9 mouse cellular contexts compared by ENCODE assay signal in the genomic region with DNA sequence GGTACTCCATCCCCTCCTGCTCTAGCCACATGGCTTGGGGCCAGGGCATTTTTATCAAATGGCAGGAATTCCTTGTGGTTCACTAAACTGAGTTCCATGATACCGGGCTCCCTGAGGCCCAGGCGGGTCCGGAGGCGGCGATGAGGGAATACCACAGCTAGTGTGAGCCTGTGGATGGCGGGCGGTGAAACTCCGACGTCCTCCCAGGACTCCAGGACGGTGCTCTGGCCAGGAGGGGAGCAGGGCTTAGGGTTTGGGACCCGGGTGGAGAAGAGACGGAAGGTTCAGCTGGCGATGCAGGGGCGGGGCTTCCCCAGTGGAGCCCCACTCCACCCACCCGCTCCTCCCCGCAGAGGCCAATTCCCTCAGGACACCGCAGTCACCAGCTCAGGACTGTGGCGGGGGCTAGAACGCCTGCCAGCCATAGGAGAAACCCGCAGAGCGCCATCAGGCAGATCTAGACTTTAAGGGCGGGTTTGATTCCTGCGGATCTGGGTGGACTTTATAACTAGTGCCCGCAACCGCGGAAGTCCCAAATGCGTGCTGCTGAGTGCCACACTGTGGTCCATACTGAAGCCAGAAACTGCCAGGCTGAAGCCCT. TPM values are rescaled to one million over a fixed set of nuclear protein-coding genes. Genes with fewer than 3 reads are reported as not detected.
DNase-seq lines count a peak whose midpoint lies in the region; ATAC-seq and TF ChIP-seq lines count a peak whose summit lies in the region.
"Had no signal": no experiment of that assay in that cellular context is flagged by ENCODE, and none has a peak within 500 bp of the region (broad histone marks: within the 10 kb centered on the region; RNA-seq: fewer than 3 reads in every experiment).

No protein-coding gene starts in this region.

- no peak overlapping the region for H3K27ac ChIP-seq in gastrocnemius, adult 2 months
- no peak overlapping the region for H3K27ac ChIP-seq in ES-E14 (ENCODE audit: insufficient read depth, low read depth, low read length, poor library complexity, severe bottlenecking)
- H3K27ac ChIP-seq in heart, embryonic 14.5 days (replicated peaks in 1 of 2; ENCODE audit: control insufficient read depth in 1 of 2, insufficient read depth in 1 of 2, low read depth in 2 of 2, low read length in 2 of 2) = no peak overlapping the region
- H3K27ac ChIP-seq in limb, embryonic 15.5 days = no peak overlapping the region
- no peak overlapping the region for H3K27ac ChIP-seq in neural tube, embryonic 15.5 days (replicated peaks)

- 2% methylated on average over 27 of the region's 27 CpGs for WGBS in heart, embryonic 14.5 days
- 3% methylated on average over 27 of the region's 27 CpGs for WGBS in limb, embryonic 15.5 days
- WGBS in neural tube, embryonic 15.5 days = 3% methylated on average over 27 of the region's 27 CpGs

- H3K9me3 ChIP-seq in ES-E14 (ENCODE audit: control insufficient read depth, insufficient read depth, low read depth, low read length) = no peaks in the 10 kb centered on the region
- H3K9me3 ChIP-seq in heart, embryonic 14.5 days (ENCODE audit: control insufficient read depth, low read length) = no peaks in the 10 kb centered on the region
- H3K9me3 ChIP-seq in limb, embryonic 15.5 days = no peaks in the 10 kb centered on the region
- no peaks in the 10 kb centered on the region for H3K9me3 ChIP-seq in neural tube, embryonic 15.5 days (replicated peaks)

- DNase-seq in gastrocnemius, adult 2 months = no peak
- DNase-seq in gastrocnemius, adult 18-20 months (ENCODE audit: low spot score) = no peak
- DNase-seq in ES-E14 (ENCODE audit: low read depth, low spot score) = no peak
- DNase-seq in cerebellum, postnatal 4 days (ENCODE audit: low spot score in 2 of 2) = no peak

- H3K27me3 ChIP-seq in heart, embryonic 14.5 days (ENCODE audit: control insufficient read depth, insufficient read depth, low read length) = peaks cover 41% of the 10 kb centered on the region
- peaks cover 50% of the 10 kb centered on the region for H3K27me3 ChIP-seq in limb, embryonic 15.5 days
- H3K27me3 ChIP-seq in neural tube, embryonic 15.5 days (replicated peaks) = peaks cover 39% of the 10 kb centered on the region

- in situ Hi-C loops in ES-E14 (cut with MboI; ENCODE audit: low sequenced_read_pairs in 2 of 2, unreplicated experiment in 2 of 2) = no loop called here

- peak; percentile 43; the same call in 1 of the 2 replicates for ATAC-seq in heart, embryonic 14.5 days (ENCODE audit: insufficient number of reproducible peaks, insufficient read depth, low FRiP score, low read depth)
- no peak for ATAC-seq in limb, embryonic 15.5 days (ENCODE audit: insufficient number of reproducible peaks, low FRiP score, low TSS enrichment, low read depth)
- ATAC-seq in neural tube, embryonic 15.5 days (ENCODE audit: low FRiP score) = peak; percentile 53; the same call in 1 of the 2 replicates
- ATAC-seq in erythroid progenitor cell, adult 5-6 weeks (replicated peaks; ENCODE audit: low FRiP score, poor library complexity, severe bottlenecking) = no peak

- TF ChIP-seq CTCF in gastrocnemius, adult 2 months (IDR thresholded peaks at IDR 0.05) = no peak

- H3K4me1 ChIP-seq in ES-E14 (ENCODE audit: control insufficient read depth in 2 of 2, insufficient read depth in 2 of 2, low read length in 2 of 2, poor library complexity in 1 of 2) = peaks cover 0 to 6% of the 10 kb centered on the region in 2 experiments; a peak in 1 of 4 replicates
- peaks cover 5 to 7% of the 10 kb centered on the region in 2 experiments; a peak in 2 of 4 replicates for H3K4me1 ChIP-seq in heart, embryonic 14.5 days (ENCODE audit: control insufficient read depth in 2 of 2, insufficient read depth in 2 of 2, low read length in 2 of 2)
- H3K4me1 ChIP-seq in limb, embryonic 15.5 days = peaks cover 13% of the 10 kb centered on the region
- H3K4me1 ChIP-seq in neural tube, embryonic 15.5 days = peaks cover 7% of the 10 kb centered on the region

- H3K36me3 ChIP-seq in ES-E14 (ENCODE audit: control insufficient read depth, insufficient read depth, low read length, poor library complexity, severe bottlenecking) = no peaks in the 10 kb centered on the region
- H3K36me3 ChIP-seq in heart, embryonic 14.5 days (ENCODE audit: control insufficient read depth, insufficient read depth, low read length) = no peaks in the 10 kb centered on the region
- H3K36me3 ChIP-seq in limb, embryonic 15.5 days = no peaks in the 10 kb centered on the region
- H3K36me3 ChIP-seq in neural tube, embryonic 15.5 days = no peaks in the 10 kb centered on the region

- intact Hi-C loops in gastrocnemius, adult 2 months (cut with DNase I) = no loop called here

- peak overlapping the region; percentile 60 for H3K4me3 ChIP-seq in gastrocnemius, adult 2 months
- peak overlapping the region; percentile 54 to 68 for H3K4me3 ChIP-seq in ES-E14 (ENCODE audit: insufficient read depth in 1 of 2, low read depth in 1 of 2, low read length in 2 of 2, poor library complexity in 1 of 2, severe bottlenecking in 1 of 2)
- H3K4me3 ChIP-seq in heart, embryonic 14.5 days (ENCODE audit: control insufficient read depth in 1 of 2, insufficient read depth in 1 of 2, low read depth in 1 of 2, low read length in 2 of 2) = peak overlapping the region; percentile 41 to 43
- H3K4me3 ChIP-seq in limb, embryonic 15.5 days = peak overlapping the region; percentile 27
- H3K4me3 ChIP-seq in neural tube, embryonic 15.5 days (replicated peaks) = peak overlapping the region; percentile 30

- peak overlapping the region; percentile 77 for H3K4me2 ChIP-seq in heart, embryonic 14.5 days (ENCODE audit: low read length)
- peak overlapping the region; percentile 42 for H3K4me2 ChIP-seq in limb, embryonic 15.5 days
- H3K4me2 ChIP-seq in neural tube, embryonic 15.5 days = peak overlapping the region; percentile 65

- H3K9ac ChIP-seq in ES-E14 (ENCODE audit: insufficient read depth, low read depth, low read length, poor library complexity, severe bottlenecking) = peak overlapping the region; percentile 67
- peak overlapping the region; percentile 64 for H3K9ac ChIP-seq in heart, embryonic 14.5 days (ENCODE audit: low read length)
- no peak overlapping the region for H3K9ac ChIP-seq in limb, embryonic 15.5 days
- H3K9ac ChIP-seq in neural tube, embryonic 15.5 days (replicated peaks) = peak overlapping the region; percentile 34

TF ChIP-seq in ES-E14, 5 proteins besides CTCF, POLR2A, EP300 and RAD21:
- TF ChIP-seq ZC3H11A (IDR thresholded peaks at IDR 0.05; ENCODE audit: borderline replicate concordance, low read depth, low read length) (no peak), HCFC1 (IDR thresholded peaks at IDR 0.05; ENCODE audit: borderline replicate concordance, insufficient read depth, low read length) (no peak), MAFK (IDR thresholded peaks at IDR 0.05; ENCODE audit: insufficient read depth, low read depth, low read length) (no peak), ZNF384 (IDR thresholded peaks at IDR 0.05; ENCODE audit: low read depth, low read length) (no peak), CHD2 (IDR thresholded peaks at IDR 0.05; ENCODE audit: low read depth, low read length) (no peak)

RNA-seq across cellular contexts. Expression of a gene that starts 20.4 kb away (rescaled TPM):
- total RNA-seq in gastrocnemius, adult 2 months (2021) = 10 to 100 TPM; 36.5 to 41.1 TPM
- total RNA-seq in gastrocnemius, adult 18-20 months (2021) = 10 to 100 TPM; 36.5 to 44.5 TPM
- total RNA-seq in ES-E14 (2012; rRNA removed) = 45.2 and 47.7 TPM in 2 replicates
- polyA plus RNA-seq in heart, embryonic 14.5 days (2014; fragmentation: Nextera tagmentation; extraction: Ambion mirVana) = 108 and 111 TPM in 2 replicates
- 89.3 and 104 TPM in 2 replicates for polyA plus RNA-seq in limb, embryonic 15.5 days (2015; fragmentation: Nextera tagmentation; extraction: Ambion mirVana)
- polyA plus RNA-seq in neural tube, embryonic 15.5 days (2015; fragmentation: Nextera tagmentation; extraction: Ambion mirVana) = 140 and 149 TPM in 2 replicates
- 63.7 and 66.0 TPM in 2 replicates for total RNA-seq in erythroid progenitor cell, adult 5-6 weeks (2015; ENCODE audit: low replicate concordance)
- total RNA-seq in erythroid progenitor cell, adult 5-6 weeks (2017; ENCODE audit: low replicate concordance) = 11.8 TPM in 2 replicates

RNA-seq across cellular contexts. Expression of a gene that starts 34.6 kb away (rescaled TPM):
- total RNA-seq in gastrocnemius, adult 2 months (2021) = 1 to 10 TPM; 7.3 to 7.4 TPM
- total RNA-seq in gastrocnemius, adult 18-20 months (2021) = 1 to 10 TPM; 6.2 to 6.6 TPM
- 20.3 and 22.4 TPM in 2 replicates for total RNA-seq in ES-E14 (2012; rRNA removed)
- 8.7 and 9.5 TPM in 2 replicates for polyA plus RNA-seq in heart, embryonic 14.5 days (2014; fragmentation: Nextera tagmentation; extraction: Ambion mirVana)
- polyA plus RNA-seq in limb, embryonic 15.5 days (2015; fragmentation: Nextera tagmentation; extraction: Ambion mirVana) = 16.7 and 17.5 TPM in 2 replicates
- 23.7 and 26.7 TPM in 2 replicates for polyA plus RNA-seq in neural tube, embryonic 15.5 days (2015; fragmentation: Nextera tagmentation; extraction: Ambion mirVana)
- 25.6 and 29.9 TPM in 2 replicates for total RNA-seq in erythroid progenitor cell, adult 5-6 weeks (2015; ENCODE audit: low replicate concordance)
- 37.4 and 40.9 TPM in 2 replicates for total RNA-seq in erythroid progenitor cell, adult 5-6 weeks (2017; ENCODE audit: low replicate concordance)

RNA-seq across cellular contexts. Expression of a gene that starts 47.3 kb away (rescaled TPM):
- not detected for total RNA-seq in gastrocnemius, adult 2 months (2021)
- not detected for total RNA-seq in gastrocnemius, adult 18-20 months (2021)
- 0.22 TPM in 1 of 2 replicates, not detected in the other for total RNA-seq in ES-E14 (2012; rRNA removed)
- not detected in 2 replicates for polyA plus RNA-seq in heart, embryonic 14.5 days (2014; fragmentation: Nextera tagmentation; extraction: Ambion mirVana)
- not detected in 2 replicates for polyA plus RNA-seq in limb, embryonic 15.5 days (2015; fragmentation: Nextera tagmentation; extraction: Ambion mirVana)
- polyA plus RNA-seq in neural tube, embryonic 15.5 days (2015; fragmentation: Nextera tagmentation; extraction: Ambion mirVana) = 0.57 TPM in 1 of 2 replicates, not detected in the other
- not detected in 2 replicates for total RNA-seq in erythroid progenitor cell, adult 5-6 weeks (2015; ENCODE audit: low replicate concordance)
- total RNA-seq in erythroid progenitor cell, adult 5-6 weeks (2017; ENCODE audit: low replicate concordance) = not detected in 2 replicates
- total RNA-seq: MEL had no signal

RNA-seq across cellular contexts. Expression of a gene that starts 48.9 kb away (rescaled TPM):
- not detected for total RNA-seq in gastrocnemius, adult 2 months (2021)
- total RNA-seq in gastrocnemius, adult 18-20 months (2021) = not detected
- total RNA-seq in ES-E14 (2012; rRNA removed) = not detected in 2 replicates
- polyA plus RNA-seq in heart, embryonic 14.5 days (2014; fragmentation: Nextera tagmentation; extraction: Ambion mirVana) = not detected in 2 replicates
- not detected in 2 replicates for polyA plus RNA-seq in limb, embryonic 15.5 days (2015; fragmentation: Nextera tagmentation; extraction: Ambion mirVana)
- polyA plus RNA-seq in neural tube, embryonic 15.5 days (2015; fragmentation: Nextera tagmentation; extraction: Ambion mirVana) = 0.18 and 0.27 TPM in 2 replicates
- total RNA-seq in erythroid progenitor cell, adult 5-6 weeks (2015; ENCODE audit: low replicate concordance) = not detected in 2 replicates
- total RNA-seq in erythroid progenitor cell, adult 5-6 weeks (2017; ENCODE audit: low replicate concordance) = not detected in 2 replicates
- total RNA-seq: MEL had no signal

Comparison
In these comparisons a context has a peak if more than half of its experiments do, and no peak if none do; other contexts are left out.
1. ATAC-seq: peak in heart, embryonic 14.5 days (single experiment) and neural tube, embryonic 15.5 days (single experiment); none in limb, embryonic 15.5 days (single experiment) and erythroid progenitor cell, adult 5-6 weeks (single experiment).
2. Peak in every context shown above with its lines, with median percentiles within 50 percentile points of each other: H3K4me3 ChIP-seq and H3K4me2 ChIP-seq.